ENCODE assay signal across 8 mouse cellular contexts in the genomic region with DNA sequence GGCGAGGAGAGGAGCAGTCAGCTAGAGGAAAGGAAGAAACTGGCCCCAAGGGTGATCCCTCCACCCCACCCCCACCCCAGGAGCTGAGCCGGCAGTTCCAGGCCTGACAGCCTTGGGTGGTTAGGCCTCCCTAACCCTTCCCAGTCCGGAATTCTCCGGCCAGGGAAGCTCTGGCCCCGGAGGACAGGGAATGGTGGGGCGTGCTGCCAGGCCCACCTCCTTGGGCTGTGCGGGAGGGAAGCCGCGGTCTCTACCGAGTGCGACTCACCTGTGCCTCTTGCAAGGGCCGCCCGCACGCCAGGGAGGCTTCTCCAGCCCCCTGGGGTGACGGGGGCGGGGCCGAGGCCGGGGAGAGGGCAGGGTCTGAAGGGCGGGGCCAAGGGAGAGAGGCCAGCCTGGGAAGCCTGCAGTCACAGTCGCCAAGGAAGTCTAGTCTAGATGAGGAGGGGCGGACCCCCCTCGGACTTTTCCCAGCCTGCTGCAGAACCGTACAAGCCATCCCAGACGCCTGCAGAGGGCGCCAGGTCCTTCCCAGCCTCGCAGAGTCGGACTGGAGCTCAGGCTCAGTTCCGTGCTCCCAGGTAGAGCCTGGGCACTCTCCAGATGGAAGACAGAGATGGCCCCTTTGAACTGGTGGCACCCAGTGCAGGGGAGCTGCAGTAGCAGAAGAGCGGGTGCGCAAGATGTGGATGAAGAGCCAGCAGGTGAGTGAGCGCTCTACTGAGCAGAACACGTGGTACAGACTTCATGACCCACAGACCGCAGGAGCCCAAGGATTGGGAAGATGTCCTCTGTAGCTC. TPM values are rescaled to one million over a fixed set of nuclear protein-coding genes. Genes with fewer than 3 reads are reported as not detected.
DNase-seq lines count a peak whose midpoint lies in the region; ATAC-seq and TF ChIP-seq lines count a peak whose summit lies in the region.

A gene (minus strand): TSS at position 590 of the 800 bp plus-strand sequence.

- no peaks in the 10 kb centered on the region for H3K79me2 ChIP-seq in heart, adult 2 months (replicated peaks; ENCODE audit: control insufficient read depth, insufficient read depth, low read length)

- intact Hi-C loops in heart, adult 2 months (cut with DNase I): no loop called here

- 0 out of 2 replicates have a peak, but pooled peaks have one; percentile 6 for ATAC-seq in embryonic facial prominence, embryonic 13.5 days (ENCODE audit: insufficient number of reproducible peaks, insufficient read depth, low FRiP score, low TSS enrichment, low read depth)
- peak; percentile 74 for ATAC-seq in liver, embryonic 11.5 days (replicated peaks; ENCODE audit: low FRiP score)
- peak; percentile 76 for ATAC-seq in stomach, embryonic 16.5 days (ENCODE audit: insufficient read depth, low FRiP score)

- TF ChIP-seq CTCF in heart, adult 2 months (IDR thresholded peaks at IDR 0.05): peak; percentile 70
- TF ChIP-seq CTCF in kidney, adult 2 months (conservative IDR thresholded peaks at IDR 0.05; ENCODE audit: insufficient read depth, insufficient read length, low read depth, low read length): peak; percentile 64

- H3K9me3 ChIP-seq in embryonic facial prominence, embryonic 13.5 days: no peaks in the 10 kb centered on the region
- H3K9me3 ChIP-seq in liver, embryonic 11.5 days (ENCODE audit: control insufficient read depth, low read length): no peaks in the 10 kb centered on the region
- H3K9me3 ChIP-seq in stomach, embryonic 16.5 days (replicated peaks; ENCODE audit: control insufficient read depth, low read length): no peaks in the 10 kb centered on the region

- H3K4me2 ChIP-seq in embryonic facial prominence, embryonic 13.5 days: peak within 1 kb of the TSS; percentile 72
- peak within 1 kb of the TSS; percentile 88 for H3K4me2 ChIP-seq in liver, embryonic 11.5 days
- peak within 1 kb of the TSS; percentile 81 for H3K4me2 ChIP-seq in stomach, embryonic 16.5 days (ENCODE audit: low read depth, low read length)

- no peak within 1 kb of the TSS for H3K27ac ChIP-seq in embryonic facial prominence, embryonic 13.5 days
- H3K27ac ChIP-seq in heart, adult 2 months: peak within 1 kb of the TSS; percentile 24; the same call in 1 of the 2 replicates
- H3K27ac ChIP-seq in kidney, adult 2 months (ENCODE audit: insufficient read depth, low read depth, low read length): peak within 1 kb of the TSS; percentile 78
- peak within 1 kb of the TSS; percentile 94 for H3K27ac ChIP-seq in liver, embryonic 11.5 days (ENCODE audit: low read depth, low read length)
- peak within 1 kb of the TSS; percentile 72 for H3K27ac ChIP-seq in stomach, embryonic 16.5 days (ENCODE audit: low read length)

- no peak for TF ChIP-seq POLR2A in heart, adult 2 months (IDR thresholded peaks at IDR 0.05; ENCODE audit: insufficient read depth, low read depth, low read length)
- no peak for TF ChIP-seq POLR2A in kidney, adult 2 months (IDR thresholded peaks at IDR 0.05; ENCODE audit: low read depth, low read length)

- H3K4me1 ChIP-seq in embryonic facial prominence, embryonic 13.5 days: peaks cover 25% of the 10 kb centered on the region
- H3K4me1 ChIP-seq in heart, adult 2 months (ENCODE audit: control insufficient read depth, insufficient read depth, low read length): no peaks in the 10 kb centered on the region
- peaks cover 24% of the 10 kb centered on the region for H3K4me1 ChIP-seq in kidney, adult 2 months (ENCODE audit: control insufficient read depth, insufficient read depth, low read length)
- peaks cover 49% of the 10 kb centered on the region for H3K4me1 ChIP-seq in liver, embryonic 11.5 days (replicated peaks; ENCODE audit: control insufficient read depth, insufficient read depth, low read length)
- H3K4me1 ChIP-seq in stomach, embryonic 16.5 days (ENCODE audit: control insufficient read depth, insufficient read depth, low read length): peaks cover 39% of the 10 kb centered on the region

- peaks cover 17% of the 10 kb centered on the region for H3K36me3 ChIP-seq in embryonic facial prominence, embryonic 13.5 days
- H3K36me3 ChIP-seq in heart, adult 2 months (ENCODE audit: control insufficient read depth, insufficient read depth, low read length): no peaks in the 10 kb centered on the region
- H3K36me3 ChIP-seq in kidney, adult 2 months (ENCODE audit: control insufficient read depth, insufficient read depth, low read length): no peaks in the 10 kb centered on the region; the same call in 1 of the 2 replicates
- H3K36me3 ChIP-seq in liver, embryonic 11.5 days (ENCODE audit: control insufficient read depth, insufficient read depth, low read length): peaks cover 19% of the 10 kb centered on the region
- H3K36me3 ChIP-seq in stomach, embryonic 16.5 days (ENCODE audit: control insufficient read depth, insufficient read depth, low read length): 0 out of 2 replicates have a peak, but pooled peaks cover 8% of the 10 kb centered on the region

- H3K4me3 ChIP-seq in embryonic facial prominence, embryonic 13.5 days: peak within 1 kb of the TSS; percentile 43
- H3K4me3 ChIP-seq in heart, adult 2 months: peak within 1 kb of the TSS; percentile 45
- peak within 1 kb of the TSS; percentile 65 for H3K4me3 ChIP-seq in kidney, adult 2 months (ENCODE audit: insufficient read depth, low read depth, low read length)
- H3K4me3 ChIP-seq in liver, embryonic 11.5 days (ENCODE audit: low read depth, low read length): peak within 1 kb of the TSS; percentile 81
- peak within 1 kb of the TSS; percentile 65 for H3K4me3 ChIP-seq in stomach, embryonic 16.5 days (replicated peaks; ENCODE audit: low read length)

- peak within 1 kb of the TSS; percentile 66 for H3K9ac ChIP-seq in embryonic facial prominence, embryonic 13.5 days
- peak within 1 kb of the TSS; percentile 70 for H3K9ac ChIP-seq in heart, adult 2 months (ENCODE audit: low read depth, low read length)
- H3K9ac ChIP-seq in liver, embryonic 11.5 days (ENCODE audit: low read depth, low read length): peak within 1 kb of the TSS; percentile 92
- peak within 1 kb of the TSS; percentile 77 for H3K9ac ChIP-seq in stomach, embryonic 16.5 days (ENCODE audit: low read length)

- no peak for TF ChIP-seq EP300 in heart, adult 2 months (IDR thresholded peaks at IDR 0.05; ENCODE audit: insufficient read depth, low read depth, low read length)

- 3% methylated on average over 33 of the region's 33 CpGs for WGBS in embryonic facial prominence, embryonic 13.5 days
- WGBS in heart, adult 2 months: 5% methylated on average over 33 of the region's 33 CpGs
- 3% methylated on average over 33 of the region's 33 CpGs for WGBS in kidney, adult 2 months
- 2% methylated on average over 33 of the region's 33 CpGs for WGBS in liver, embryonic 11.5 days
- WGBS in stomach, embryonic 16.5 days: 2% methylated on average over 33 of the region's 33 CpGs

- DNase-seq in urinary bladder, adult 18-20 months (ENCODE audit: low spot score in 2 of 2): peak; percentile 50 to 66
- no peak for DNase-seq in urinary bladder, postnatal 10 days (ENCODE audit: low spot score)
- peak; percentile 75 to 82 for DNase-seq in heart, adult 2 months
- peak; percentile 97 for DNase-seq in kidney, adult 2 months
- DNase-seq in liver, embryonic 11.5 days (ENCODE audit: low spot score): peak; percentile 87
- DNase-seq in neural tube, embryonic 10.5 days (ENCODE audit: extremely low spot score, low spot score): peak; percentile 57

- peaks cover 41% of the 10 kb centered on the region for H3K27me3 ChIP-seq in embryonic facial prominence, embryonic 13.5 days
- no peaks in the 10 kb centered on the region for H3K27me3 ChIP-seq in heart, adult 2 months (ENCODE audit: control insufficient read depth, insufficient read depth, low read length)
- H3K27me3 ChIP-seq in kidney, adult 2 months (replicated peaks; ENCODE audit: control insufficient read depth, insufficient read depth, low read length): no peaks in the 10 kb centered on the region
- H3K27me3 ChIP-seq in liver, embryonic 11.5 days (replicated peaks; ENCODE audit: control insufficient read depth, insufficient read depth, low read length): no peaks in the 10 kb centered on the region
- no peaks in the 10 kb centered on the region for H3K27me3 ChIP-seq in stomach, embryonic 16.5 days (ENCODE audit: control insufficient read depth, insufficient read depth, low read length)

RNA-seq across cellular contexts. Expression of the gene that starts here (rescaled TPM):
- 12.5 and 16.8 TPM in 2 replicates for polyA plus RNA-seq in embryonic facial prominence, embryonic 13.5 days (2015; fragmentation: Nextera tagmentation; extraction: Ambion mirVana)
- total RNA-seq in heart, adult 2 months (2021): 1 to 10 TPM; 5.7 to 7.8 TPM
- polyA plus RNA-seq in heart, adult 2 months (2012; rRNA removed): 24.7 and 29.2 TPM in 2 replicates
- 294 and 307 TPM in 2 replicates for polyA plus RNA-seq in kidney, adult 2 months (2012; rRNA removed)
- 414 and 426 TPM in 2 replicates for polyA plus RNA-seq in liver, embryonic 11.5 days (2014; fragmentation: Nextera tagmentation; extraction: Ambion mirVana)
- 58.7 and 63.0 TPM in 2 replicates for polyA plus RNA-seq in stomach, embryonic 16.5 days (2015; fragmentation: Nextera tagmentation; extraction: Ambion mirVana)

Comparison
In these comparisons a context has a peak if more than half of its experiments do, and no peak if none do; other contexts are left out.
1. ATAC-seq: peak in every context shown above with its lines; median percentile 76 in stomach, embryonic 16.5 days; 74 in liver, embryonic 11.5 days; 6 in embryonic facial prominence, embryonic 13.5 days.